Mouse (Mus musculus) embryo, embryonic 10 days (tissue): ENCODE measurements around the gene Ccdc159.

Source experiments
- DNase-seq: peaks from one replicate; pipeline ENCODE4 v3.0.0-alpha.2; 2015; ENCODE audit warnings: low spot score

The Ccdc159 gene

GRCm38 (mm10) chr9:21935466-21936131 lies 8.3 kb downstream of the Ccdc159 start:
- DNase-seq = no peak

GRCm38 (mm10) chr9:21936692-21937570 lies 9.7 kb downstream of the Ccdc159 start, which contains the start of gene Plppr2:
TSS of gene Plppr2 (plus strand) at chr9:21937033.
- peak; percentile 98 for DNase-seq

GRCm38 (mm10) chr9:21937711-21938175 lies 10.5 kb downstream of the Ccdc159 start:
- DNase-seq = no peak

- no peak for DNase-seq
These were observed 11.1 kb downstream of the Ccdc159 start for GRCm38 (mm10) chr9:21938234-21938855.

- no peak for DNase-seq
These were observed 15.8 kb downstream of the Ccdc159 start for GRCm38 (mm10) chr9:21943046-21943445.

GRCm38 (mm10) chr9:21943638-21944037 lies 16.4 kb downstream of the Ccdc159 start:
- DNase-seq = no peak

GRCm38 (mm10) chr9:21944267-21944666 lies 17.0 kb downstream of the Ccdc159 start:
- DNase-seq = peak; percentile 56

- DNase-seq = peak; percentile 16
These were observed 20.4 kb downstream of the Ccdc159 start for GRCm38 (mm10) chr9:21947540-21948130.

- DNase-seq = no peak
These were observed 20.9 kb downstream of the Ccdc159 start for GRCm38 (mm10) chr9:21948146-21948545.

- DNase-seq = no peak
These were observed 21.5 kb downstream of the Ccdc159 start for GRCm38 (mm10) chr9:21948790-21949189.

- DNase-seq = peak; percentile 73
These were observed 23.1 kb downstream of the Ccdc159 start for GRCm38 (mm10) chr9:21950322-21950721.

- no peak for DNase-seq
These were observed 24.7 kb downstream of the Ccdc159 start for GRCm38 (mm10) chr9:21951977-21952376.

GRCm38 (mm10) chr9:21953600-21953999 lies 26.3 kb downstream of the Ccdc159 start:
- peak; percentile 53 for DNase-seq

GRCm38 (mm10) chr9:21954635-21955034 lies 27.4 kb downstream of the Ccdc159 start:
- DNase-seq = no peak

- DNase-seq = no peak
These were observed 27.9 kb downstream of the Ccdc159 start for GRCm38 (mm10) chr9:21955225-21955569.

GRCm38 (mm10) chr9:21955570-21956281 lies 28.5 kb downstream of the Ccdc159 start, which contains the start of gene Swsap1:
TSS of gene Swsap1 (plus strand) at chr9:21955755.
- peak; percentile 99 for DNase-seq

- no peak for DNase-seq
These were observed 31.1 kb downstream of the Ccdc159 start for GRCm38 (mm10) chr9:21958372-21958771.

GRCm38 (mm10) chr9:21959244-21959643 lies 32.0 kb downstream of the Ccdc159 start:
- DNase-seq = no peak

GRCm38 (mm10) chr9:21960135-21960534 lies 32.9 kb downstream of the Ccdc159 start:
- DNase-seq = no peak

- DNase-seq = peak; percentile 69
These were observed 33.4 kb downstream of the Ccdc159 start for GRCm38 (mm10) chr9:21960558-21961208.
